13 mouse cellular contexts compared by ENCODE assay signal in the genomic region with DNA sequence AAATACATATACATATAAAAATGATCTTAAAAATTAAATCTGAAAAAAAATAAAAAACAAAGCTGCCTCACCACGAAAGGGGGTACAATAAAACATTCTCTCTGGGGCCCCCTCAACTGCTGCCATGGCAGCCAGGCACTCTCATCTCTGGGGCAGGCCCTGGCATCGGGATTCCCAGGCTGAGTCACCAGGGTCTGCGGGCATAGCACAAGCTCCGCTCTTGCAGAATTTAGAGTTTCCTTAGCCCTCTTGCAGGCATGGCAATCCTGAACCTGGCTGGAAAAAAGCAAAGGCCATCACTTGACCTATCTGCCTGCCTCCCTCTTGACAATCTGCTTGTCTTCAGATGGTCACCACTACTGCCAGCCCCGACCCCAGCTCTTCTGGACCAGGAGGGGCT. TPM values are rescaled to one million over a fixed set of nuclear protein-coding genes. Genes with fewer than 3 reads are reported as not detected.
DNase-seq lines count a peak whose midpoint lies in the region; ATAC-seq and TF ChIP-seq lines count a peak whose summit lies in the region.
"Had no signal": no experiment of that assay in that cellular context is flagged by ENCODE, and none has a peak within 500 bp of the region (broad histone marks: within the 10 kb centered on the region; RNA-seq: fewer than 3 reads in every experiment).

No protein-coding gene starts in this region.

- no peak for DNase-seq in heart, adult 18-20 months
- no peak for DNase-seq in liver, adult 2 months (ENCODE audit: extremely low read depth, low read depth, low spot score)
- peak; percentile 52 for DNase-seq in adrenal gland, postnatal 25 days
- no peak for DNase-seq in midbrain, postnatal 0 days (ENCODE audit: low spot score)
- no peak for DNase-seq in right cerebral cortex, postnatal 36 days (ENCODE audit: low spot score in 2 of 2)

- no peak for TF ChIP-seq POLR2A in liver, adult 2 months (IDR thresholded peaks at IDR 0.05; ENCODE audit: extremely low read depth, insufficient read depth, low read length)
- TF ChIP-seq POLR2A in myocyte (IDR thresholded peaks at IDR 0.05; ENCODE audit: insufficient read length, low read depth) = no peak

- ATAC-seq in heart, embryonic 13.5 days (ENCODE audit: extremely low read depth, insufficient number of reproducible peaks, low FRiP score, low TSS enrichment) = no peak
- ATAC-seq in liver, embryonic 12.5 days = no peak
- ATAC-seq in midbrain, postnatal 0 days (ENCODE audit: low FRiP score) = no peak

- WGBS in heart, embryonic 13.5 days = 62% methylated on average over 5 of the region's 5 CpGs
- WGBS in liver, adult 2 months = 78% methylated on average over 5 of the region's 5 CpGs
- 66% methylated on average over 5 of the region's 5 CpGs for WGBS in liver, embryonic 12.5 days (ENCODE audit: insufficient replicate concordance)
- WGBS in midbrain, postnatal 0 days = 78% methylated on average over 5 of the region's 5 CpGs

- H3K79me2 ChIP-seq in liver, adult 2 months (ENCODE audit: control insufficient read depth, insufficient read depth, low read length) = no peaks in the 10 kb centered on the region
- H3K79me2 ChIP-seq in myocyte (ENCODE audit: control insufficient read depth, insufficient read depth) = no peaks in the 10 kb centered on the region

- H3K27me3 ChIP-seq in heart, embryonic 13.5 days (replicated peaks) = no peaks in the 10 kb centered on the region
- no peaks in the 10 kb centered on the region for H3K27me3 ChIP-seq in liver, adult 2 months (ENCODE audit: control insufficient read depth, insufficient read depth, low read length)
- H3K27me3 ChIP-seq in liver, embryonic 12.5 days (replicated peaks) = peaks cover 24% of the 10 kb centered on the region
- no peaks in the 10 kb centered on the region for H3K27me3 ChIP-seq in myocyte (ENCODE audit: control insufficient read depth, insufficient read depth, insufficient read length)
- H3K27me3 ChIP-seq in midbrain, postnatal 0 days (ENCODE audit: insufficient read depth, low read length) = peaks cover 28% of the 10 kb centered on the region

- 0 out of 2 replicates have a peak overlapping the region, but pooled peaks have one; percentile 81 for H3K4me2 ChIP-seq in heart, embryonic 13.5 days
- no peak overlapping the region for H3K4me2 ChIP-seq in liver, embryonic 12.5 days
- H3K4me2 ChIP-seq in myocyte (ENCODE audit: low read depth) = peak overlapping the region; percentile 75
- H3K4me2 ChIP-seq in midbrain, postnatal 0 days (ENCODE audit: low read depth, low read length, poor library complexity, severe bottlenecking) = no peak overlapping the region
- H3K4me2 ChIP-seq: liver, embryonic 15.5 days; midbrain, embryonic 12.5 days; neural tube, embryonic 12.5 days had no signal

- no peak overlapping the region for H3K4me3 ChIP-seq in heart, embryonic 13.5 days
- no peak overlapping the region for H3K4me3 ChIP-seq in liver, adult 2 months (ENCODE audit: insufficient read depth, low read depth, low read length)
- no peak overlapping the region for H3K4me3 ChIP-seq in liver, embryonic 12.5 days
- no peak overlapping the region for H3K4me3 ChIP-seq in myocyte
- no peak overlapping the region for H3K4me3 ChIP-seq in midbrain, postnatal 0 days (ENCODE audit: low read depth, low read length)
- H3K4me3 ChIP-seq: forebrain, embryonic 10.5 days; liver, embryonic 15.5 days; midbrain, embryonic 12.5 days; neural tube, embryonic 12.5 days had no signal

- TF ChIP-seq CTCF in liver, adult 2 months (IDR thresholded peaks at IDR 0.05; ENCODE audit: low read depth, low read length) = no peak
- no peak for TF ChIP-seq CTCF in midbrain, postnatal 0 days (IDR thresholded peaks at IDR 0.05)

- H3K36me3 ChIP-seq in heart, embryonic 13.5 days = no peaks in the 10 kb centered on the region
- H3K36me3 ChIP-seq in liver, adult 2 months (ENCODE audit: control insufficient read depth, insufficient read depth, low read length) = no peaks in the 10 kb centered on the region
- no peaks in the 10 kb centered on the region for H3K36me3 ChIP-seq in liver, embryonic 12.5 days
- H3K36me3 ChIP-seq in myocyte (ENCODE audit: control insufficient read depth, insufficient read depth) = no peaks in the 10 kb centered on the region
- H3K36me3 ChIP-seq in midbrain, postnatal 0 days (ENCODE audit: insufficient read depth, low read length) = no peaks in the 10 kb centered on the region
- H3K36me3 ChIP-seq: forebrain, embryonic 10.5 days; liver, embryonic 15.5 days; midbrain, embryonic 12.5 days; neural tube, embryonic 12.5 days had no signal

- H3ac ChIP-seq in myocyte (ENCODE audit: control insufficient read depth, insufficient read length) = no peak overlapping the region

- peaks cover 64% of the 10 kb centered on the region for H3K4me1 ChIP-seq in heart, embryonic 13.5 days
- peaks cover 23% of the 10 kb centered on the region for H3K4me1 ChIP-seq in liver, adult 2 months (ENCODE audit: control insufficient read depth, insufficient read depth, low read length)
- H3K4me1 ChIP-seq in liver, embryonic 12.5 days = peaks cover 53% of the 10 kb centered on the region
- H3K4me1 ChIP-seq in midbrain, postnatal 0 days (ENCODE audit: insufficient read depth, low read length) = peaks cover 7% of the 10 kb centered on the region; the same call in 1 of the 2 replicates

- peak overlapping the region; percentile 29; the same call in 1 of the 2 replicates for H3K9ac ChIP-seq in heart, embryonic 13.5 days
- H3K9ac ChIP-seq in liver, adult 2 months (ENCODE audit: low read depth, low read length) = no peak overlapping the region
- no peak overlapping the region for H3K9ac ChIP-seq in liver, embryonic 12.5 days
- no peak overlapping the region for H3K9ac ChIP-seq in midbrain, postnatal 0 days (replicated peaks; ENCODE audit: low read length, poor library complexity, severe bottlenecking)
- H3K9ac ChIP-seq: liver, embryonic 15.5 days; midbrain, embryonic 12.5 days; neural tube, embryonic 12.5 days had no signal

- peak overlapping the region; percentile 97 for H3K27ac ChIP-seq in heart, embryonic 13.5 days (replicated peaks)
- H3K27ac ChIP-seq in liver, adult 2 months (replicated peaks; ENCODE audit: insufficient read depth, low read depth, low read length) = peak overlapping the region; percentile 95
- no peak overlapping the region for H3K27ac ChIP-seq in liver, embryonic 12.5 days
- H3K27ac ChIP-seq in midbrain, postnatal 0 days (ENCODE audit: low read depth, low read length) = no peak overlapping the region
- H3K27ac ChIP-seq: forebrain, embryonic 10.5 days; liver, embryonic 15.5 days; midbrain, embryonic 12.5 days; neural tube, embryonic 12.5 days had no signal

- no peaks in the 10 kb centered on the region for H3K9me3 ChIP-seq in heart, embryonic 13.5 days
- H3K9me3 ChIP-seq in liver, embryonic 12.5 days (replicated peaks) = no peaks in the 10 kb centered on the region
- H3K9me3 ChIP-seq in midbrain, postnatal 0 days (ENCODE audit: low read length) = no peaks in the 10 kb centered on the region
- H3K9me3 ChIP-seq: forebrain, embryonic 10.5 days; liver, embryonic 15.5 days; midbrain, embryonic 12.5 days; neural tube, embryonic 12.5 days had no signal

TF ChIP-seq in myocyte, 11 proteins besides CTCF, POLR2A, EP300 and RAD21 (continues in another document):
- TF ChIP-seq REST (IDR thresholded peaks at IDR 0.05; ENCODE audit: insufficient read depth, insufficient read length) (no peak), TCF12 (IDR thresholded peaks at IDR 0.05; ENCODE audit: insufficient read depth, poor library complexity, severe bottlenecking) (no peak)

RNA-seq across cellular contexts. Expression of a gene that starts 8.5 kb away (rescaled TPM):
- polyA plus RNA-seq in heart, embryonic 13.5 days (2015; fragmentation: Nextera tagmentation; extraction: Ambion mirVana) = 8.6 and 10.0 TPM in 2 replicates
- 10 to 100 TPM; 18.7 to 23.9 TPM for total RNA-seq in heart, adult 18-20 months (2021)
- 37.5 and 44.2 TPM in 2 replicates for total RNA-seq in liver, adult 2 months (2014; rRNA removed)
- polyA plus RNA-seq in liver, adult 2 months (2012; rRNA removed) = 27.9 and 43.0 TPM in 2 replicates
- polyA plus RNA-seq in liver, embryonic 12.5 days (2016; fragmentation: Nextera tagmentation; extraction: Ambion mirVana) = 7.3 and 7.5 TPM in 2 replicates
- 30.4 and 33.8 TPM in 2 replicates for total RNA-seq in adrenal gland, postnatal 25 days (2021)
- polyA plus RNA-seq in myocyte (2012; fragmentation: generic; extraction: Trizol) = 25.0 TPM
- 0.93 and 3.2 TPM in 2 replicates for total RNA-seq in midbrain, postnatal 0 days (2014; rRNA removed)
- 3.2 and 4.0 TPM in 2 replicates for polyA plus RNA-seq in midbrain, postnatal 0 days (2015; fragmentation: Nextera tagmentation; extraction: Ambion mirVana)

RNA-seq across cellular contexts. Expression of a gene that starts 11.7 kb away (rescaled TPM):
- 0.21 TPM in 1 of 2 replicates, not detected in the other for polyA plus RNA-seq in heart, embryonic 13.5 days (2015; fragmentation: Nextera tagmentation; extraction: Ambion mirVana)
- total RNA-seq in heart, adult 18-20 months (2021) = under 1 TPM in 1 of 2 experiments, not detected in 1; 0.30 TPM
- total RNA-seq in liver, adult 2 months (2014; rRNA removed) = not detected in 2 replicates
- 0.16 TPM in 1 of 2 replicates, not detected in the other for polyA plus RNA-seq in liver, adult 2 months (2012; rRNA removed)
- 0.13 TPM in 1 of 2 replicates, not detected in the other for polyA plus RNA-seq in liver, embryonic 12.5 days (2016; fragmentation: Nextera tagmentation; extraction: Ambion mirVana)
- total RNA-seq in adrenal gland, postnatal 25 days (2021) = 1.9 TPM in 1 of 2 replicates, not detected in the other
- 0.19 TPM for polyA plus RNA-seq in myocyte (2012; fragmentation: generic; extraction: Trizol)
- total RNA-seq in midbrain, postnatal 0 days (2014; rRNA removed) = 0.57 TPM in 1 of 2 replicates, not detected in the other
- polyA plus RNA-seq in midbrain, postnatal 0 days (2015; fragmentation: Nextera tagmentation; extraction: Ambion mirVana) = not detected in 2 replicates
- total RNA-seq: gastrocnemius, postnatal 25 days had no signal
- polyA plus RNA-seq: forebrain, embryonic 10.5 days; midbrain, embryonic 12.5 days; neural tube, embryonic 12.5 days had no signal

RNA-seq across cellular contexts. Expression of a gene that starts 40.7 kb away (rescaled TPM):
- polyA plus RNA-seq in heart, embryonic 13.5 days (2015; fragmentation: Nextera tagmentation; extraction: Ambion mirVana) = not detected in 2 replicates
- not detected for total RNA-seq in heart, adult 18-20 months (2021)
- 0.09 TPM in 1 of 2 replicates, not detected in the other for total RNA-seq in liver, adult 2 months (2014; rRNA removed)
- not detected in 2 replicates for polyA plus RNA-seq in liver, adult 2 months (2012; rRNA removed)
- not detected in 2 replicates for polyA plus RNA-seq in liver, embryonic 12.5 days (2016; fragmentation: Nextera tagmentation; extraction: Ambion mirVana)
- total RNA-seq in adrenal gland, postnatal 25 days (2021) = not detected in 2 replicates
- polyA plus RNA-seq in myocyte (2012; fragmentation: generic; extraction: Trizol) = not detected
- not detected in 2 replicates for total RNA-seq in midbrain, postnatal 0 days (2014; rRNA removed)
- polyA plus RNA-seq in midbrain, postnatal 0 days (2015; fragmentation: Nextera tagmentation; extraction: Ambion mirVana) = 0.15 and 0.30 TPM in 2 replicates
- total RNA-seq: gastrocnemius, postnatal 25 days had no signal
- polyA plus RNA-seq: liver, embryonic 15.5 days; midbrain, embryonic 12.5 days; neural tube, embryonic 12.5 days had no signal

RNA-seq across cellular contexts. Expression of a gene that starts 54.2 kb away (rescaled TPM):
- polyA plus RNA-seq in heart, embryonic 13.5 days (2015; fragmentation: Nextera tagmentation; extraction: Ambion mirVana) = 19.1 and 20.3 TPM in 2 replicates
- total RNA-seq in heart, adult 18-20 months (2021) = 1 to 10 TPM; 8.0 to 8.6 TPM
- total RNA-seq in liver, adult 2 months (2014; rRNA removed) = 4.9 and 5.4 TPM in 2 replicates
- 1.2 and 1.7 TPM in 2 replicates for polyA plus RNA-seq in liver, adult 2 months (2012; rRNA removed)
- 25.6 TPM in 2 replicates for polyA plus RNA-seq in liver, embryonic 12.5 days (2016; fragmentation: Nextera tagmentation; extraction: Ambion mirVana)
- 19.7 and 22.0 TPM in 2 replicates for total RNA-seq in adrenal gland, postnatal 25 days (2021)
- polyA plus RNA-seq in myocyte (2012; fragmentation: generic; extraction: Trizol) = 4.3 TPM
- 5.2 and 5.8 TPM in 2 replicates for total RNA-seq in midbrain, postnatal 0 days (2014; rRNA removed)
- 8.9 and 10.0 TPM in 2 replicates for polyA plus RNA-seq in midbrain, postnatal 0 days (2015; fragmentation: Nextera tagmentation; extraction: Ambion mirVana)

Comparison
In these comparisons a context has a peak if more than half of its experiments do, and no peak if none do; other contexts are left out.
1. H3K27ac ChIP-seq: peak in heart, embryonic 13.5 days (single experiment) and liver, adult 2 months (single experiment); none in liver, embryonic 12.5 days (single experiment) and midbrain, postnatal 0 days (single experiment).
2. H3K4me2 ChIP-seq: peak in heart, embryonic 13.5 days (single experiment) and myocyte (single experiment); none in liver, embryonic 12.5 days (single experiment) and midbrain, postnatal 0 days (single experiment).